Mouse (Mus musculus) kidney, embryonic 14.5 days (tissue): ENCODE data around the gene Gm4767. TPM values are rescaled to one million over a fixed set of nuclear protein-coding genes. Genes with fewer than 3 reads are reported as not detected.
"Not testable (repeated sequence)": the region's sequence is repeated elsewhere in the genome, so short reads cannot be mapped to it uniquely, and the experiment has no call there.

Experiments
- ATAC-seq: fragments of 200-750 bp; cut with Nextera tagmentation; 2 replicates; pipeline ENCODE4 v1.8.0; 2017; ENCODE audit warnings: moderate number of reproducible peaks, mild to moderate bottlenecking, moderate TSS enrichment, moderate library complexity; ENCODE audit not compliant: low FRiP score, low TSS enrichment
- H3K27ac ChIP-seq: fragments of 300-500 bp; sonication (generic); 2 replicates; pipeline ENCODE4 v1.5.1; 2014; ENCODE audit warnings: low read depth, mild to moderate bottlenecking, low read length, moderate library complexity, mixed read lengths
- H3K27me3 ChIP-seq: fragments of 300-500 bp; sonication (generic); 2 replicates; pipeline ENCODE4 v1.6.1; 2014; ENCODE audit warnings: mild to moderate bottlenecking, low read length; ENCODE audit not compliant: control insufficient read depth, insufficient read depth
- H3K36me3 ChIP-seq: fragments of 300-500 bp; sonication (generic); 2 replicates; pipeline ENCODE4 v1.6.1; 2014; ENCODE audit warnings: low read length, mixed read lengths; ENCODE audit not compliant: control insufficient read depth, insufficient read depth
- H3K4me1 ChIP-seq: fragments of 300-500 bp; sonication (generic); 2 replicates; pipeline ENCODE4 v1.6.1; 2014; ENCODE audit warnings: low read length, mixed read lengths; ENCODE audit not compliant: control insufficient read depth, insufficient read depth
- H3K4me2 ChIP-seq: fragments of 300-500 bp; sonication (generic); replicated peaks from 2 replicates; pipeline ENCODE4 v1.6.1; 2014; ENCODE audit warnings: low read depth, mild to moderate bottlenecking, low read length
- H3K4me3 ChIP-seq: fragments of 300-500 bp; sonication (generic); 2 replicates; pipeline ENCODE4 v1.5.1; 2014; ENCODE audit warnings: mild to moderate bottlenecking, low read length
- H3K9ac ChIP-seq: fragments of 300-500 bp; sonication (generic); 2 replicates; pipeline ENCODE4 v1.6.1; 2014; ENCODE audit warnings: low read depth, mild to moderate bottlenecking, low read length, moderate library complexity
- H3K9me3 ChIP-seq: fragments of 300-500 bp; sonication (generic); 2 replicates; pipeline ENCODE4 v1.6.1; 2016; ENCODE audit warnings: low read length; ENCODE audit not compliant: control insufficient read depth
- WGBS: fragments of 180-500 bp; shearing (Covaris S2); extraction: QIAGEN DNeasy Blood & Tissue Kit; methylation state at CpG from one replicate; pipeline ENCODE4 v1.1.7; 2014; 5-methylcytosine and 5-hydroxymethylcytosine counted together
- polyA plus RNA-seq: library from polyadenylated mRNA; unstranded; fragments of >200 nt; fragmentation: Nextera tagmentation; extraction: Ambion mirVana; gene quantifications from 2 replicates; pipeline ENCODE4 v1.2.1, GENCODE M21; 2014

Gene Gm4767
- polyA plus RNA-seq, result 3.3 and 4.7 TPM in 2 replicates

DNA sequence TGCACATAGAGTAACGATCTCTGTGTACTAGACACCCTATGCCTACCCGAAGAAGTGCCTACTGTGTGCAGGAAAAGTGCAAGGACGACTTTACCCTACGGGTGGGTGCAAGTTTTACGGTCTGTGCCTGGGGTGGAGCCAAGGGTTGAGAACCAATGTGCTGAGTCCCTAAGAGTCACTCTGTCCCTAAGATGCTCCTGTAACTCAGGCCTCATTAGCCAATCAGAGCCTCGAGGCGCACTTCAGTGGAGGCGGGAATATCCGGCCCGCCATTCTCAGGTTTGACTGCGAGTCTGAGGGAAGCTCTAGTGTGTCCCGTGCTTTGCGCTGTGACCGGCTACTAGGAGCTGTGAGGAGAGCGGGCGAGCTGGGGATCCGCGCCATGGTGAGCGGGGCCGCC is at the start of gene Gm4767:
TSS of gene Gm4767 (plus strand) at position 288 of the 400 bp plus-strand sequence.
- 30% methylated on average over 9 of the region's 20 CpGs for WGBS
- H3K4me1 ChIP-seq, H3K9me3 ChIP-seq, H3K4me3 ChIP-seq, H3K27me3 ChIP-seq, H3K27ac ChIP-seq, H3K36me3 ChIP-seq, H3K9ac ChIP-seq: not testable (repeated sequence)
- H3K4me2 ChIP-seq, result 0 out of 2 replicates have a peak within 1 kb of the TSS, but pooled peaks have one; percentile 10
- 0 out of 2 replicates have a peak, but pooled peaks have one; percentile 75 for ATAC-seq

DNA sequence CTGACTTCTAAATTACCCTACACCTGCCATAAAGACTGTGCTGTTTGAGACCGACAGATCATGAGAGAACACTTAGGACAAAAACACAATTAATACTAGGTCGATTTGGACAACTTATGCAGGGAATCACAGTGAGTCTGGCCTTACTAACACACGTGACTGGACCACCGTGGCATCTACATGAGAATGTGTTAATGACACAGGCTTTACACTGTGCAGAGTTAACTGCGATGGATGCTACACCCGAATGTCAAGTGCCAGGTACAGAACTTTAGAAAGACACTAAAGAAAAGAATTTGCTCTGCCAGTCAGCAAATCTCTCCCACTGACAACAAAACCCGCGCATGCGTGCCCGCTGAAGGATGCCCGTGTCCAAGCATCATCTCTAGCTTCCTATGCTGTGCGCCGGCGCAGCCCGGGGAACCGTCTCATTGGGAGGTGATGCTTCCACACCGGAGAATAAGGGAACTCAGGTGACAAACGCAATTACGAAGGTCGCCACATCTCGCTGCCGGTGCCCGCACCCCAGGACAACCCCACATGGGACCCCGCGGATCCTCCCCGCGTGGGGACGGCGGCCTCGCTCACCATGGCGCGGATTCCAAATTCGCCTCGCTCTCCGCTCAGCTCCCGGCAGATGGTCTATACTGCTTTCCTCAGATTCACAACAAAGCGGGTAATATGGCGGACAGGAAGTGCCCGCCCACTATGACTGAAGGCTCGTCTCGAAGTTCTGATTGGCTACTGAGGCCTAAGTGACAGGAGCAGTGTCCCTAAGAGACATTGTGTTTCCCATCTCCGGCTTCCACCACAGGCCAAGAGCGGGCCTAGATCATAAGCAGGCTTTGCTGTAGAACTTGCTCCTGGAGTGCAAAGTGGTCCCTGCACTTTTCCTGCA is 41.2 kb upstream of the Gm4767 start, which contains the start of gene Gm3055:
TSS of gene Gm3055 (minus strand) at position 656 of the 898 bp plus-strand sequence.
- H3K4me3 ChIP-seq, H3K27me3 ChIP-seq, H3K9me3 ChIP-seq, H3K9ac ChIP-seq, H3K36me3 ChIP-seq, H3K4me2 ChIP-seq, H3K4me1 ChIP-seq, H3K27ac ChIP-seq: not testable (repeated sequence)
- no CpG with 5 or more reads among the region's 43 CpGs for WGBS
- peak; percentile 99 for ATAC-seq

DNA sequence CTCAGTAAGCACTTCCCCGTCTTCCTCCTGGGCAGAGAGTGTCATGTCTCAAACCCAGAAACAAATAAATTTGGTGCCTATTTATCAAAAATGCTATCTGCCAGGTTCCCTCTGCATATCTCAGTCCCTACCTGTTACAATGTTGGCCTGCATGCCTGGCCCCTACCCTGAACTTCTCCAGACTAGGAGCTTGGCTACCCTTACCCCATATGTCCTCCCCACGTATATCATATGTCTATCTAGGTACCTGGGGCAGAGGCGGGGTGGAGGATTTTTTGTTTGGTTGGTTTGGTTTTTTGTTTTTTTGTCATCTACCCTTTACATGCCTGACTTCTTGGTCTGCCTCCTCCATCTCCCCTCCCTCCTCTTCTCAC is 40.6 kb upstream of the Gm4767 start:
- ATAC-seq, result peak; percentile 41
- H3K4me2 ChIP-seq, result not testable (repeated sequence)
- no CpG with 5 or more reads among the region's 3 CpGs for WGBS

DNA sequence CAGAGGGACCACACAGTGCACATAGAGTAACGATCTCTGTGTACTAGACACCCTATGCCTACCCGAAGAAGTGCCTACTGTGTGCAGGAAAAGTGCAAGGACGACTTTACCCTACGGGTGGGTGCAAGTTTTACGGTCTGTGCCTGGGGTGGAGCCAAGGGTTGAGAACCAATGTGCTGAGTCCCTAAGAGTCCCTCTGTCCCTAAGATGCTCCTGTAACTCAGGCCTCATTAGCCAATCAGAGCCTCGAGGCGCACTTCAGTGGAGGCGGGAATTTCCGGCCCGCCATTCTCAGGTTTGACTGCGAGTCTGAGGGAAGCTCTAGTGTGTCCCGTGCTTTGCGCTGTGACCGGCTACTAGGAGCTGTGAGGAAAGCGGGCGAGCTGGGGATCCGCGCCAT is 34.2 kb downstream of the Gm4767 start:
- not testable (repeated sequence) for H3K27me3 ChIP-seq, H3K27ac ChIP-seq, H3K4me3 ChIP-seq, H3K4me1 ChIP-seq, H3K9me3 ChIP-seq, H3K4me2 ChIP-seq, H3K9ac ChIP-seq, H3K36me3 ChIP-seq, ATAC-seq
- WGBS, result no CpG with 5 or more reads among the region's 18 CpGs

More for the DNA sequence above, 40.6 kb upstream of the Gm4767 start:
- H3K36me3 ChIP-seq, H3K27me3 ChIP-seq, H3K9me3 ChIP-seq, H3K9ac ChIP-seq, H3K4me1 ChIP-seq, H3K27ac ChIP-seq, H3K4me3 ChIP-seq: not testable (repeated sequence)

DNA sequence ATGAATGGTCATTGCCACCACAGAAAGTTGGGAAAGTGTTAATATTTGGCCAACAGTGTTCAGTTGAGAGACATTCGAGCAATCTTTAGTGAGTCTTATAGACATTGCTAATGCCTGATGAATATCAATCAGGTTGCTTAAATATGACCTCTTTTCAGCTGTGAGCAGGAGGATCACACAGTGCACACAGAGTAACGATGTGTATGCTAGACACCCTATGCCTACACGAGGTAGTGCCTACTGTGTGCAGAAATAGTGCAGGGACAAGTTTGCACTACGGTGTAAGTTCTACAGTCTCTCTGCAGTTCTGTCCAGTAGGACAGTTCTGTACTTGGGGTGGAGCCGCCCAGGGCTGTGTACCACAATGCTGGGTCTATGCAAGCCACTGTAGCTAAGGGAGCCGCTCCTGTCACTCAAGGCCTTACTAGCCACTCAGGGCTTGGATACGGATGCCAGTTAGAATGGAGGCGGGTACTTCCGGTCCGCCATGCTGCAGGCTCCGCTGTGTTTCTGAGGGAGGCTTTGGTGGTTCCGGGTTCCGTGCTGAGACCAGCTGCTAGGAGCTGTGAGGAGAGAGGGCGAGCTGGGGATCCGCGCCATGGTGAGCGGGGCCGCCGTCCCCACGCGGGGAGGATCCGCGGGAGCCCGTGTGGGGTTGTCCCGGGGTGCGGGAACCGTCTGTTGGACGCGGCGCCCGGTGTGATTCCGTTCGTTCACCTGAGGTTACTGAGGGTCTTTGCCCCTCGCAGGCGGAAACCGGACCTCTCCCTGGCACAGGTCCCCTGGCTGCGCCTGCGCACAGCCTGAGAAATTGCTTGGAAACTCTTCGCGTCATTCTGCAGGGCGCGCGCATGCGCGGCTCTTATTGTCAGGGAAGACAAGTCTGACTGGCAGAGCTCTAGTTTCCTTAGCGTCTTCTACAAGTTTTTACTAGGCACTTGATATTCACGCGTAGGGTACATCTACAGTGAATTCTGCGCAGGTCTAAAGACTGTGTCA is 51.7 kb downstream of the Gm4767 start, which contains the start of gene Gm32687:
TSS of gene Gm32687 (plus strand) at position 526 of the 999 bp plus-strand sequence.
- H3K4me1 ChIP-seq, H3K4me3 ChIP-seq, H3K27ac ChIP-seq, H3K4me2 ChIP-seq, H3K36me3 ChIP-seq, H3K9ac ChIP-seq, H3K9me3 ChIP-seq, H3K27me3 ChIP-seq: not testable (repeated sequence)
- ATAC-seq, result peak; percentile 100
- WGBS, result 41% methylated on average over 3 of the region's 49 CpGs

Other genes starting within 250 kb of the Gm4767 start
- gene Tle2, start 237.6 kb upstream of the Gm4767 start, polyA plus RNA-seq, result 29.3 and 30.4 TPM in 2 replicates
- 12.6 and 15.5 TPM in 2 replicates for gene Tle6, start 211.1 kb upstream of the Gm4767 start, polyA plus RNA-seq
- gene BC025920, start 205.9 kb upstream of the Gm4767 start, polyA plus RNA-seq, result 0.84 and 0.86 TPM in 2 replicates
- gene Sirt6, start 184.4 kb upstream of the Gm4767 start, polyA plus RNA-seq, result 39.9 and 40.7 TPM in 2 replicates
- 11.3 and 18.5 TPM in 2 replicates for gene Ankrd24, start 183.6 kb upstream of the Gm4767 start, polyA plus RNA-seq
- gene Gm10778, start 163.1 kb upstream of the Gm4767 start, polyA plus RNA-seq, result 5.3 and 6.4 TPM in 2 replicates
- 18.9 and 19.8 TPM in 2 replicates for gene Zfp433, start 107.4 kb upstream of the Gm4767 start, polyA plus RNA-seq
- 13.6 TPM in 2 replicates for gene Gm3055, start 41.0 kb upstream of the Gm4767 start, polyA plus RNA-seq
- gene Gm32687, start 51.7 kb downstream of the Gm4767 start, polyA plus RNA-seq, result 12.2 and 13.0 TPM in 2 replicates
- 6.2 and 8.0 TPM in 2 replicates for gene Zfp781, start 118.3 kb downstream of the Gm4767 start, polyA plus RNA-seq
- gene Zfp873, start 235.9 kb downstream of the Gm4767 start, polyA plus RNA-seq, result 16.9 and 17.4 TPM in 2 replicates